Comparison of ENCODE assay signal across 7 mouse cellular contexts in genomic region chr6:51379560-51380274, GRCm38 (mm10). TPM values are rescaled to one million over a fixed set of nuclear protein-coding genes. Genes with fewer than 3 reads are reported as not detected.
DNase-seq lines count a peak whose midpoint lies in the region.

No protein-coding gene starts in this region.

- DNase-seq in adrenal gland, adult 18-20 months (ENCODE audit: low spot score in 2 of 2) = peak; percentile 23 to 24
- DNase-seq in cerebellum, adult 9-11 months = peak; percentile 70
- DNase-seq in frontal cortex, postnatal 14 days (ENCODE audit: low spot score in 2 of 2) = peak; percentile 44 to 50
- peak; percentile 49 for DNase-seq in hindlimb bud, embryonic 11.5 days (ENCODE audit: extremely low spot score, low read depth, low spot score)
- peak; percentile 43 to 62 for DNase-seq in left cerebral cortex, adult 8-10 months (ENCODE audit: low spot score in 2 of 2)
- DNase-seq in mesoderm, embryonic 11.5 days (ENCODE audit: low read depth, low spot score) = peak; percentile 85
- DNase-seq in skeletal muscle tissue, adult 2 months (ENCODE audit: low read depth, low spot score) = peak; percentile 7

RNA-seq across cellular contexts. Expression of gene Nfe2l3, which starts 52.8 kb away (rescaled TPM):
- under 1 TPM in 1 of 2 experiments, not detected in 1; 0.13 TPM for total RNA-seq in adrenal gland, adult 18-20 months (2021)
- total RNA-seq in left cerebral cortex, adult 8-10 months (2022) = 1 to 10 TPM; 2.8 to 5.7 (median 4.5) TPM

Comparison
In these comparisons a context has a peak if more than half of its experiments do, and no peak if none do; other contexts are left out.
1. Peak in every context shown above with its lines: DNase-seq.
2. DNase-seq: peak in every context shown above with its lines; median percentile 85 in mesoderm, embryonic 11.5 days; 70 in cerebellum, adult 9-11 months; 52 in left cerebral cortex, adult 8-10 months; 49 in hindlimb bud, embryonic 11.5 days; 47 in frontal cortex, postnatal 14 days; 24 in adrenal gland, adult 18-20 months; 7 in skeletal muscle tissue, adult 2 months.